Mouse (Mus musculus) activated CD4-positive, CD25-positive, alpha-beta regulatory T cell, adult 4 months (primary cell): ENCODE results near the gene Scd2. TPM values are rescaled to one million over a fixed set of nuclear protein-coding genes. Genes with fewer than 3 reads are reported as not detected.
"Not testable (repeated sequence)": the region's sequence is repeated elsewhere in the genome, so short reads cannot be mapped to it uniquely, and the experiment has no call there.

Source experiments
- ATAC-seq: one replicate; pipeline ENCODE4 v1.8.0; 2017
- polyA plus RNA-seq, 2 experiments: library from polyadenylated mRNA; unstranded; fragments of 100-300 nt; shearing (Covaris generic); gene quantifications; one replicate each; pipeline ENCODE4 v1.2.1; 2017

The Scd2 gene
- polyA plus RNA-seq = 10 to 100 TPM; 37.3 to 47.1 TPM

GRCm38 (mm10) chr19:44292941-44293768 lies at the start of gene Scd2:
Scd2 (plus strand) TSS chr19:44293674.
- peak; percentile 22 for ATAC-seq

GRCm38 (mm10) chr19:44245761-44246171 lies 47.7 kb upstream of the Scd2 start:
- ATAC-seq = no peak

- no peak for ATAC-seq
Measured at GRCm38 (mm10) chr19:44246341-44246911, 47.0 kb upstream of the Scd2 start.

- peak; percentile 2 for ATAC-seq
Measured at GRCm38 (mm10) chr19:44247281-44248080, 46.0 kb upstream of the Scd2 start.

GRCm38 (mm10) chr19:44248081-44248853 lies 45.2 kb upstream of the Scd2 start:
- peak; percentile 93 for ATAC-seq

GRCm38 (mm10) chr19:44248854-44249351 lies 44.6 kb upstream of the Scd2 start:
- peak; percentile 5 for ATAC-seq

- ATAC-seq = not testable (repeated sequence)
Measured at GRCm38 (mm10) chr19:44251138-44251537, 42.3 kb upstream of the Scd2 start.

GRCm38 (mm10) chr19:44251936-44252558 lies 41.4 kb upstream of the Scd2 start:
- ATAC-seq = no peak

- ATAC-seq = peak; percentile 55
Measured at GRCm38 (mm10) chr19:44254106-44254505, 39.4 kb upstream of the Scd2 start.

GRCm38 (mm10) chr19:44257377-44257966 lies 36.0 kb upstream of the Scd2 start:
- ATAC-seq = peak; percentile 20

- ATAC-seq = no peak
Measured at GRCm38 (mm10) chr19:44259484-44259883, 34.0 kb upstream of the Scd2 start.

- no peak for ATAC-seq
Measured at GRCm38 (mm10) chr19:44260487-44260886, 33.0 kb upstream of the Scd2 start.

- ATAC-seq = no peak
Measured at GRCm38 (mm10) chr19:44261774-44262173, 31.7 kb upstream of the Scd2 start.

- ATAC-seq = no peak
Measured at GRCm38 (mm10) chr19:44263581-44263980, 29.9 kb upstream of the Scd2 start.

GRCm38 (mm10) chr19:44264226-44264625 lies 29.2 kb upstream of the Scd2 start:
- ATAC-seq = no peak

GRCm38 (mm10) chr19:44265300-44265699 lies 28.2 kb upstream of the Scd2 start:
- no peak for ATAC-seq

GRCm38 (mm10) chr19:44265911-44266337 lies 27.6 kb upstream of the Scd2 start:
- no peak for ATAC-seq

- ATAC-seq = peak; percentile 33
Measured at GRCm38 (mm10) chr19:44266458-44266823, 27.0 kb upstream of the Scd2 start.

- peak; percentile 91 for ATAC-seq
Measured at GRCm38 (mm10) chr19:44266824-44267498, 26.5 kb upstream of the Scd2 start.

GRCm38 (mm10) chr19:44267499-44268002 lies 25.9 kb upstream of the Scd2 start:
- no peak for ATAC-seq
